Mouse (Mus musculus) midbrain, embryonic 12.5 days (tissue): ENCODE measurements at regions not wholly inside any gene's neighbourhood (a gene's known extent, or its start where the extent isn't known, plus 50 kb on each side); places are given as distances from the start of the nearest gene placed in this dataset.

Experiments
- ATAC-seq: fragments of 200-750 bp; cut with Nextera tagmentation; 2 replicates; pipeline ENCODE4 v1.8.0; 2017; ENCODE audit warnings: low read depth, moderate TSS enrichment, moderate library complexity; ENCODE audit not compliant: low FRiP score
- H3K27ac ChIP-seq: fragments of 300-500 bp; sonication (generic); replicated peaks from 2 replicates; pipeline ENCODE4 v1.5.1; 2016; ENCODE audit warnings: mild to moderate bottlenecking
- H3K27me3 ChIP-seq: fragments of 300-500 bp; sonication (generic); 2 replicates; pipeline ENCODE4 v1.6.1; 2016; ENCODE audit warnings: mild to moderate bottlenecking
- H3K36me3 ChIP-seq: fragments of 300-500 bp; sonication (generic); 2 replicates; pipeline ENCODE4 v1.6.1; 2016
- H3K4me1 ChIP-seq: fragments of 300-500 bp; sonication (generic); 2 replicates; pipeline ENCODE4 v1.6.1; 2016
- H3K4me2 ChIP-seq: fragments of 300-500 bp; sonication (generic); replicated peaks from 2 replicates; pipeline ENCODE4 v1.6.1; 2016; ENCODE audit warnings: mild to moderate bottlenecking, moderate library complexity
- H3K4me3 ChIP-seq: fragments of 300-500 bp; sonication (generic); 2 replicates; pipeline ENCODE4 v1.5.1; 2016; ENCODE audit warnings: mild to moderate bottlenecking
- H3K9ac ChIP-seq: fragments of 300-500 bp; sonication (generic); replicated peaks from 2 replicates; pipeline ENCODE4 v1.6.1; 2016; ENCODE audit warnings: mild to moderate bottlenecking, moderate library complexity
- H3K9me3 ChIP-seq: fragments of 300-500 bp; sonication (generic); 2 replicates; pipeline ENCODE4 v1.6.1; 2016; ENCODE audit warnings: mild to moderate bottlenecking
- WGBS: fragments of 180-500 bp; shearing (Covaris S2); methylation state at CpG from one replicate; pipeline ENCODE4 v1.1.7; 2016; 5-methylcytosine and 5-hydroxymethylcytosine counted together

GRCm38 (mm10) chr8:78877423-78877822 is 56.5 kb upstream of the Lsm6 start:
- Histone ChIP-seq H3K27ac (no peak overlapping the region), H3K4me2 (no peak overlapping the region), H3K27me3 (no peaks in the 10 kb centered on the region), H3K4me3 (no peak overlapping the region), H3K4me1 (no peaks in the 10 kb centered on the region), H3K9ac (no peak overlapping the region), H3K9me3 (no peaks in the 10 kb centered on the region), H3K36me3 (no peaks in the 10 kb centered on the region)
- ATAC-seq, result no peak
- WGBS, result 81% methylated on average over 3 of the region's 3 CpGs

GRCm38 (mm10) chr8:78889708-78890107 is 68.8 kb upstream of the Lsm6 start:
- Histone ChIP-seq H3K27me3 (no peaks in the 10 kb centered on the region), H3K27ac (no peak overlapping the region), H3K9ac (no peak overlapping the region), H3K4me1 (no peaks in the 10 kb centered on the region), H3K9me3 (no peaks in the 10 kb centered on the region), H3K4me3 (no peak overlapping the region), H3K36me3 (no peaks in the 10 kb centered on the region), H3K4me2 (no peak overlapping the region)
- 86% methylated on average over 6 of the region's 6 CpGs for WGBS
- no peak for ATAC-seq

- Histone ChIP-seq H3K4me1 (no peaks in the 10 kb centered on the region), H3K9ac (no peak overlapping the region), H3K9me3 (no peaks in the 10 kb centered on the region), H3K36me3 (no peaks in the 10 kb centered on the region), H3K27me3 (no peaks in the 10 kb centered on the region), H3K4me2 (no peak overlapping the region), H3K27ac (no peak overlapping the region), H3K4me3 (no peak overlapping the region)
- ATAC-seq, result no peak
- 82% methylated on average over 4 of the region's 4 CpGs for WGBS
Observed at GRCm38 (mm10) chr8:78890571-78890970, 69.6 kb upstream of the Lsm6 start.

- Histone ChIP-seq H3K9me3 (no peaks in the 10 kb centered on the region), H3K4me3 (no peak overlapping the region), H3K36me3 (no peaks in the 10 kb centered on the region), H3K27me3 (no peaks in the 10 kb centered on the region), H3K4me2 (no peak overlapping the region), H3K27ac (no peak overlapping the region), H3K9ac (no peak overlapping the region), H3K4me1 (no peaks in the 10 kb centered on the region)
- 39% methylated on average over 7 of the region's 7 CpGs for WGBS
- peak; percentile 54 for ATAC-seq
Observed at GRCm38 (mm10) chr8:78899887-78900286, 78.9 kb upstream of the Lsm6 start.

GRCm38 (mm10) chr8:78903034-78903433 is 82.1 kb upstream of the Lsm6 start:
- H3K27me3 ChIP-seq, result no peaks in the 10 kb centered on the region
- H3K9ac ChIP-seq, result no peak overlapping the region
- 91% methylated on average over 1 of the region's 1 CpGs for WGBS
- no peak overlapping the region for H3K4me3 ChIP-seq
- ATAC-seq, result no peak
- H3K9me3 ChIP-seq, result no peaks in the 10 kb centered on the region
- no peaks in the 10 kb centered on the region for H3K36me3 ChIP-seq
- H3K4me1 ChIP-seq, result no peaks in the 10 kb centered on the region
- H3K4me2 ChIP-seq, result no peak overlapping the region
- no peak overlapping the region for H3K27ac ChIP-seq

GRCm38 (mm10) chr8:78907918-78908317 is 87.0 kb upstream of the Lsm6 start:
- whole genome bisulfite sequencing, result 80% methylated on average over 1 of the region's 1 CpGs
- Histone ChIP-seq H3K9ac (no peak overlapping the region), H3K27me3 (no peaks in the 10 kb centered on the region), H3K27ac (no peak overlapping the region), H3K4me2 (no peak overlapping the region), H3K4me3 (no peak overlapping the region), H3K36me3 (no peaks in the 10 kb centered on the region), H3K9me3 (no peaks in the 10 kb centered on the region), H3K4me1 (no peaks in the 10 kb centered on the region)
- no peak for ATAC-seq

GRCm38 (mm10) chr8:78911288-78911873 is 90.4 kb upstream of the Lsm6 start:
- no peak overlapping the region for H3K4me3 ChIP-seq
- 92% methylated on average over 11 of the region's 11 CpGs for WGBS
- no peaks in the 10 kb centered on the region for H3K27me3 ChIP-seq
- no peak overlapping the region for H3K9ac ChIP-seq
- no peaks in the 10 kb centered on the region for H3K4me1 ChIP-seq
- H3K27ac ChIP-seq, result no peak overlapping the region
- H3K36me3 ChIP-seq, result no peaks in the 10 kb centered on the region
- no peak for ATAC-seq
- no peaks in the 10 kb centered on the region for H3K9me3 ChIP-seq
- H3K4me2 ChIP-seq, result no peak overlapping the region

- no peaks in the 10 kb centered on the region for H3K36me3 ChIP-seq
- no peak overlapping the region for H3K4me3 ChIP-seq
- no peak for ATAC-seq
- H3K4me2 ChIP-seq, result no peak overlapping the region
- H3K27ac ChIP-seq, result no peak overlapping the region
- no peaks in the 10 kb centered on the region for H3K4me1 ChIP-seq
- 38% methylated on average over 5 of the region's 5 CpGs for WGBS
- no peaks in the 10 kb centered on the region for H3K27me3 ChIP-seq
- H3K9me3 ChIP-seq, result no peaks in the 10 kb centered on the region
- no peak overlapping the region for H3K9ac ChIP-seq
Observed at GRCm38 (mm10) chr8:78912470-78912869, 91.5 kb upstream of the Lsm6 start.

- ATAC-seq, result no peak
- no peak overlapping the region for H3K27ac ChIP-seq
- no peaks in the 10 kb centered on the region for H3K36me3 ChIP-seq
- H3K4me3 ChIP-seq, result no peak overlapping the region
- H3K9ac ChIP-seq, result no peak overlapping the region
- no peaks in the 10 kb centered on the region for H3K4me1 ChIP-seq
- H3K4me2 ChIP-seq, result no peak overlapping the region
- 92% methylated on average over 5 of the region's 5 CpGs for WGBS
- no peaks in the 10 kb centered on the region for H3K27me3 ChIP-seq
- H3K9me3 ChIP-seq, result no peaks in the 10 kb centered on the region
Observed at GRCm38 (mm10) chr8:78913823-78914222, 92.9 kb upstream of the Lsm6 start.

- WGBS, result 79% methylated on average over 9 of the region's 9 CpGs
- Histone ChIP-seq H3K27me3 (no peaks in the 10 kb centered on the region), H3K4me3 (no peak overlapping the region), H3K36me3 (no peaks in the 10 kb centered on the region), H3K4me1 (no peaks in the 10 kb centered on the region), H3K27ac (no peak overlapping the region), H3K9me3 (no peaks in the 10 kb centered on the region), H3K4me2 (no peak overlapping the region), H3K9ac (no peak overlapping the region)
- ATAC-seq, result no peak
Observed at GRCm38 (mm10) chr8:78930610-78931397, 97.4 kb upstream of the Zfp827 start.

- no peak for ATAC-seq
- WGBS, result 83% methylated on average over 6 of the region's 6 CpGs
- Histone ChIP-seq H3K4me1 (no peaks in the 10 kb centered on the region), H3K4me2 (no peak overlapping the region), H3K27me3 (no peaks in the 10 kb centered on the region), H3K9me3 (no peaks in the 10 kb centered on the region), H3K36me3 (no peaks in the 10 kb centered on the region), H3K4me3 (no peak overlapping the region), H3K9ac (no peak overlapping the region), H3K27ac (no peak overlapping the region)
Observed at GRCm38 (mm10) chr8:78932069-78932468, 96.2 kb upstream of the Zfp827 start.

- Histone ChIP-seq H3K9me3 (no peaks in the 10 kb centered on the region), H3K27me3 (no peaks in the 10 kb centered on the region), H3K4me1 (no peaks in the 10 kb centered on the region), H3K4me3 (no peak overlapping the region), H3K36me3 (no peaks in the 10 kb centered on the region), H3K9ac (no peak overlapping the region), H3K27ac (no peak overlapping the region), H3K4me2 (no peak overlapping the region)
- ATAC-seq, result no peak
- 80% methylated on average over 2 of the region's 2 CpGs for WGBS
Observed at GRCm38 (mm10) chr8:78940049-78940448, 88.2 kb upstream of the Zfp827 start.

GRCm38 (mm10) chr8:78941558-78941957 is 86.7 kb upstream of the Zfp827 start:
- no peak overlapping the region for H3K4me2 ChIP-seq
- no peaks in the 10 kb centered on the region for H3K4me1 ChIP-seq
- no peak overlapping the region for H3K27ac ChIP-seq
- no peak for ATAC-seq
- H3K36me3 ChIP-seq, result no peaks in the 10 kb centered on the region
- 93% methylated on average over 4 of the region's 4 CpGs for WGBS
- no peak overlapping the region for H3K9ac ChIP-seq
- no peaks in the 10 kb centered on the region for H3K9me3 ChIP-seq
- H3K27me3 ChIP-seq, result no peaks in the 10 kb centered on the region
- H3K4me3 ChIP-seq, result no peak overlapping the region
